Mouse (Mus musculus) erythroblast, embryonic 14.5 days (primary cell): ENCODE results near the gene Dbndd2. TPM values are rescaled to one million over a fixed set of nuclear protein-coding genes. Genes with fewer than 3 reads are reported as not detected.

Experiments
- H3K27me3 ChIP-seq: 2 replicates; pipeline ENCODE4 v1.6.1; 2012; ENCODE audit warnings: inconsistent platforms; ENCODE audit not compliant: control insufficient read depth
- H3K36me3 ChIP-seq: 2 replicates; pipeline ENCODE4 v1.6.1; 2012; ENCODE audit warnings: mild to moderate bottlenecking, inconsistent platforms; ENCODE audit not compliant: control insufficient read depth
- H3K4me1 ChIP-seq: 2 replicates; pipeline ENCODE4 v1.6.1; 2012; ENCODE audit warnings: inconsistent platforms; ENCODE audit not compliant: control insufficient read depth
- H3K4me3 ChIP-seq: replicated peaks from 2 replicates; pipeline ENCODE3; 2012; ENCODE audit warnings: moderate library complexity, mild to moderate bottlenecking, inconsistent platforms
- H3K9me3 ChIP-seq: 2 replicates; pipeline ENCODE4 v1.6.1; 2012; ENCODE audit warnings: low read length, inconsistent platforms, mixed read lengths; ENCODE audit not compliant: control insufficient read depth
- GATA1 ChIP-seq: IDR thresholded peaks from 2 replicates; pipeline ENCODE4 v1.6.1; 2012; ENCODE audit warnings: low read length, inconsistent platforms, mixed read lengths
- TAL1 ChIP-seq: IDR thresholded peaks from 3 replicates; pipeline ENCODE4 v1.6.1; 2012; ENCODE audit warnings: low read length, inconsistent platforms, mixed read lengths
- polyA plus RNA-seq: library from polyadenylated mRNA; stranded (reverse); fragments of >175 nt; gene quantifications from 2 replicates; pipeline ENCODE4 v1.2.3, GENCODE M21; 2012

Dbndd2 gene
- polyA plus RNA-seq: 0.09 and 0.11 TPM in 2 replicates

- TF ChIP-seq TAL1 (no peak), GATA1 (no peak)
Measured at GRCm38 (mm10) chr2:164485681-164486257, at the start of gene Dbndd2. Gene Dbndd2, plus strand, starts transcription at chr2:164486106.

GRCm38 (mm10) chr2:164436215-164436913 lies 49.5 kb upstream of the Dbndd2 start:
- no peaks in the 10 kb centered on the region; the same call in 1 of the 2 replicates for H3K36me3 ChIP-seq
- no peak for TF ChIP-seq TAL1
- H3K4me1 ChIP-seq: no peaks in the 10 kb centered on the region
- H3K27me3 ChIP-seq: peaks cover 9% of the 10 kb centered on the region
- no peaks in the 10 kb centered on the region for H3K9me3 ChIP-seq
- H3K4me3 ChIP-seq: no peak overlapping the region

More at GRCm38 (mm10) chr2:164485681-164486257, at the start of gene Dbndd2:
- Histone ChIP-seq H3K4me1 (peaks cover 4% of the 10 kb centered on the region), H3K4me3 (peak within 1 kb of the TSS; percentile 50), H3K27me3 (peaks cover 42% of the 10 kb centered on the region), H3K36me3 (peaks cover 4% of the 10 kb centered on the region), H3K9me3 (peaks cover 3% of the 10 kb centered on the region; the same call in 1 of the 2 replicates)

GRCm38 (mm10) chr2:164436961-164437360 lies 48.9 kb upstream of the Dbndd2 start:
- TF ChIP-seq GATA1 (no peak), TAL1 (no peak)
- H3K27me3 ChIP-seq: peaks cover 13% of the 10 kb centered on the region
- no peaks in the 10 kb centered on the region for H3K4me1 ChIP-seq
- no peak overlapping the region for H3K4me3 ChIP-seq
- no peaks in the 10 kb centered on the region; the same call in 1 of the 2 replicates for H3K36me3 ChIP-seq
- H3K9me3 ChIP-seq: no peaks in the 10 kb centered on the region

DNA sequence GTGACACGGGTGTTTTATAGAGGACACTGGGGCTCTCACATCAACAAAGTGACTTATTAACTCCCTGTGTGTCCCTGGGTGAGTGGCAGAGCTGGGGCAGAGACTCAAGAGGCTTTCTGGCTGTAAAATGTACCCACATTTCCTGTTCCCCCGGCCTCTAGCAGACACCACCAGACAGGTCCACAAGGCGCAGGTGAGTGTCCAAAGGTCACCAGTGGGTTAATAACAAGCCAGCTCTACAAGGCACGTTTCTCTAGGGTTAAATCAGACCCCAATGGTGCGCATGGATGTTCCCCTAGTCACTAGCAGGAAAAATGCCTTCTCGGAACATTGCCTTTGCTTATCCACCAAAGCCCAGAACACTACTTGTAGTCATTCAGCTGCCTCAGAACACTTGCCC lies 48.2 kb upstream of the Dbndd2 start:
- no peaks in the 10 kb centered on the region; the same call in 1 of the 2 replicates for H3K36me3 ChIP-seq
- H3K4me1 ChIP-seq: no peaks in the 10 kb centered on the region
- no peak overlapping the region for H3K4me3 ChIP-seq
- H3K27me3 ChIP-seq: peaks cover 21% of the 10 kb centered on the region
- H3K9me3 ChIP-seq: no peaks in the 10 kb centered on the region
- TF ChIP-seq TAL1 (no peak), GATA1 (no peak)

DNA sequence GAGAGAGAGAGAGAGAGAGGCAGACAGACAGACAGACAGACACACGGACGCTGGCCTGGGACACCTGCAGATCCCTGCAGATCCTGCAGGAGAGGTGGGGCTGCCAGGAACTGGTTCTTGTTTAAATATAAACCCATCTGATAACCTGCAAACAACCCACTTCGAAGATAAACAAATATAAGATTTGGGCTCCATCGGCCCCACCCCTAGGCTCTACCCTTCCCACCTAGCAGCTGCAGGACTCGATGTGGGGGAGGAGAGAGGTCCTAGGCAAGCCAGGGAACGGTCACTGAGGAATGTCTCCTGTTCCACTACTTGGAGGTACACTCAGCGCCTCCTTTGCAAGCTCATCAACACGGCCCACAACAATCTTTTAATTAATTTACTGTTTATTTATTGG lies 47.6 kb upstream of the Dbndd2 start:
- no peak for TF ChIP-seq TAL1
- TF ChIP-seq GATA1: no peak
- Histone ChIP-seq H3K27me3 (peaks cover 26% of the 10 kb centered on the region), H3K9me3 (no peaks in the 10 kb centered on the region), H3K4me1 (no peaks in the 10 kb centered on the region), H3K4me3 (no peak overlapping the region), H3K36me3 (no peaks in the 10 kb centered on the region; the same call in 1 of the 2 replicates)

GRCm38 (mm10) chr2:164439001-164439421 lies 46.9 kb upstream of the Dbndd2 start:
- peaks cover 34% of the 10 kb centered on the region for H3K27me3 ChIP-seq

DNA sequence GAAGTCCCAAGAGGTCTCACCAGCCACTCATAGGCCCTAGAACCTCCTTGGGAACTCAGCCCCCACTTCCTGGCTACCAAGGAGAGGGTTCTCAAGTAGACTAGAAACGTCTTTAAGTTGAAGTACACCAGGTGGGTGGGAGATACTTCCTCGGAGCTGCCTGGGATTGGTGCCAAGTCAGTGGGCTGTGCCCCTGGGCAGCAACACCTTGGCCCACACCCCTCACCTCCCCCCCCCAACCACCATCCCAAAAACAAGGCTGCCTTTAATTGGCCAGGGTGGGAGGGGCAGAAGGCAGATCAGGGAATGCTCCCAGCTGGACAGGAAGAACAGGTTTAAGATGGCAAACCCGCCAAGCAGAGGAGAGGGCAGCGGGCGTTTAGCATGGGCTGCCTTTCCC lies 45.6 kb upstream of the Dbndd2 start:
- Histone ChIP-seq H3K36me3 (no peaks in the 10 kb centered on the region; the same call in 1 of the 2 replicates), H3K9me3 (no peaks in the 10 kb centered on the region), H3K4me1 (no peaks in the 10 kb centered on the region), H3K27me3 (peaks cover 40% of the 10 kb centered on the region), H3K4me3 (no peak overlapping the region)
- TF ChIP-seq GATA1 (no peak), TAL1 (no peak)

More at GRCm38 (mm10) chr2:164439001-164439421, 46.9 kb upstream of the Dbndd2 start:
- Histone ChIP-seq H3K4me1 (no peaks in the 10 kb centered on the region), H3K4me3 (no peak overlapping the region), H3K36me3 (no peaks in the 10 kb centered on the region; the same call in 1 of the 2 replicates), H3K9me3 (no peaks in the 10 kb centered on the region)
- TF ChIP-seq GATA1: no peak
- no peak for TF ChIP-seq TAL1

DNA sequence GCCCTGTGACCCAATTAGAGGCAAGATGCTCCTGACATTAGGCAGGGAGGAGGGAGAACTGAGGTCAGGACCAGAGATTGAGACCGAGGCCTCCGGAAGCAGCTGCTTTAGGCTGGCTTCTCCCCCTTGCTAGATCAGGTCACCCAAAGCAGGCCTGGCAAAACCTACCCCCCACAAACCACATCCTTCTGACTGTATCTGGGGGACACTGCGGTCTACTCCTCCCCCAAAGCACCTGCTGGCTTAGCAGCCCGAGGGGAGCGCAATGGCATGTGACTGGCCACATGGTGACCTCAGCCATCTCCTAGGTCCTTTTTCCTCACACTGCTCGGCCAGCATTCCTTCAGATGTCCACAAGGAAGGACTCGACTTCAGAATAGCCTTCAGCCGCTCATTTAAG lies 44.8 kb upstream of the Dbndd2 start:
- peak overlapping the region; percentile 59 for H3K4me3 ChIP-seq
- no peaks in the 10 kb centered on the region for H3K4me1 ChIP-seq
- peaks cover 43% of the 10 kb centered on the region for H3K27me3 ChIP-seq
- no peak for TF ChIP-seq GATA1
- TF ChIP-seq TAL1: no peak
- no peaks in the 10 kb centered on the region; the same call in 1 of the 2 replicates for H3K36me3 ChIP-seq
- H3K9me3 ChIP-seq: no peaks in the 10 kb centered on the region

- Histone ChIP-seq H3K27me3 (peaks cover 43% of the 10 kb centered on the region), H3K36me3 (no peaks in the 10 kb centered on the region; the same call in 1 of the 2 replicates), H3K4me1 (no peaks in the 10 kb centered on the region), H3K4me3 (peak overlapping the region; percentile 59), H3K9me3 (no peaks in the 10 kb centered on the region)
- TF ChIP-seq TAL1 (no peak), GATA1 (no peak)
Measured at GRCm38 (mm10) chr2:164441731-164442130, 44.2 kb upstream of the Dbndd2 start.
